Mouse (Mus musculus): Measurements from ENCODE around the gene Gm3250. TPM values are rescaled to one million over a fixed set of nuclear protein-coding genes. Genes with fewer than 3 reads are reported as not detected.
"Not testable (repeated sequence)": the region's sequence is repeated elsewhere in the genome, so short reads cannot be mapped to it uniquely, and the experiment has no call there.

Gene Gm3250
- polyA plus RNA-seq, 2 experiments from 2014 or later = not detected

DNA sequence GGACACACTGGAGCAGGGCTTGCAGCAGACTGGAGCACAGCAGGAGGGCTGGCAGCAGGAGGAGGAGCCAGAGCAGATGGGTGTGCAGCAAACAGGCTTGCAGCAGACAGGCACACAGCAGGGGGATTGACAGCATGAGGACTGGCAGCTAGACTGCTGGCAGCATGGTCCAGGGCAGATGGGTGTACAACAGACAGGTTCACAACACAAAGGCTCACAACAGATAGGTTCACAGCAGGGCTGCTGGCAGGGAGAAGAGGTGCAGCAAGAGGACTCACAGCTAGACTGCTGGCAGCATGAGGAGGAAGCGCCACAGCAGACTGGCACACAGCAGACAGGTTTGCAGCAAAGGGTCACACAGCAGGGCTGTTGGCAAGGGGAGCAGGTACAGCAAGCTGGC is 31.7 kb downstream of the Gm3250 start:
- ATAC-seq = not testable (repeated sequence)

GRCm38 (mm10) chr10:77741924-77742688 is 40.2 kb downstream of the Gm3250 start, which contains the start of gene Gm18596:
Gene Gm18596, minus strand, starts transcription at chr10:77742638.
- ATAC-seq = not testable (repeated sequence)

DNA sequence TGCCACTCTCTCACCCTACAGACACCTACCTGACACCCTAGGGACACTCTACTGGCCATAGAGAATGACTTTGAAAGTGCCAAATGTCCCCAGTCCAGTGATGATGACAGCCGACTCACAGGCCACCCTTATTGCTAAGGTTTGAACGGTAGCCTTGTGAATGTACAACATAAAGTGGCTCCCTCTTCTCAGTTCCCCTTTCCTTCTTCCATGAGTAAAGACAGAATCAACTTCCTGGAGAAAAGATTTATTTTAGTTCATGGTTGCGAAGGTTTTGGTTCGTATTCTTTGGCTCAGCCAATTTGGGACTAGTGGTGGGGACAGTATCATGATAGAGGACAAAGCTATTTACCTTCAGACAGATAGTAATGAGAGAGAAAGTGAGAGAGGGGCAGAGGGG is 43.4 kb downstream of the Gm3250 start:
- no peak for ATAC-seq

GRCm38 (mm10) chr10:77735928-77736327 is 46.4 kb downstream of the Gm3250 start:
- ATAC-seq = no peak

Other genes starting within 250 kb of the Gm3250 start
- 100 to 1,000 TPM; 107 to 179 TPM for gene Pttg1ip, start 200.8 kb downstream of the Gm3250 start, polyA plus RNA-seq (2017; shearing (Covaris generic))
- 100 to 1,000 TPM in 1 of 2 experiments, 10 to 100 TPM in 1; 96.6 to 109 TPM for gene Sumo3, start 176.4 kb downstream of the Gm3250 start, polyA plus RNA-seq (2017; shearing (Covaris generic))
- gene Gm49325, start 176.3 kb downstream of the Gm3250 start, polyA plus RNA-seq (2017; shearing (Covaris generic)) = 1 to 10 TPM in 1 of 2 experiments, not detected in 1; 3.0 TPM
- 10 to 100 TPM; 42.0 to 65.6 TPM for gene Ube2g2, start 160.3 kb downstream of the Gm3250 start, polyA plus RNA-seq (2017; shearing (Covaris generic))
- gene Tspear, start 96.0 kb downstream of the Gm3250 start, polyA plus RNA-seq (2017; shearing (Covaris generic)) = 1 to 10 TPM in 1 of 2 experiments, under 1 TPM in 1; 0.31 to 1.4 TPM
- not detected for gene Gm19402, start 91.8 kb downstream of the Gm3250 start, polyA plus RNA-seq (2017; shearing (Covaris generic))
- gene Gm9508, start 85.3 kb downstream of the Gm3250 start, polyA plus RNA-seq (2017; shearing (Covaris generic)) = not detected
- not detected for gene Gm10272, start 75.9 kb downstream of the Gm3250 start, polyA plus RNA-seq (2017; shearing (Covaris generic))
- gene Gm10024, start 71.1 kb downstream of the Gm3250 start, polyA plus RNA-seq (2017; shearing (Covaris generic)) = not detected
- not detected for gene Gm10142, start 66.7 kb downstream of the Gm3250 start, polyA plus RNA-seq (2017; shearing (Covaris generic))
- gene Krtap12-1, start 61.9 kb downstream of the Gm3250 start, polyA plus RNA-seq (2017; shearing (Covaris generic)) = not detected
- not detected for gene Gm10100, start 56.1 kb downstream of the Gm3250 start, polyA plus RNA-seq (2017; shearing (Covaris generic))
- not detected for gene Gm18596, start 39.9 kb downstream of the Gm3250 start, polyA plus RNA-seq (2017; shearing (Covaris generic))
- gene Gm9736, start 31.2 kb downstream of the Gm3250 start, polyA plus RNA-seq (2017; shearing (Covaris generic)) = not detected
- gene Gm3233, start 22.9 kb downstream of the Gm3250 start, polyA plus RNA-seq (2017; shearing (Covaris generic)) = not detected
- gene Gm3238, start 11.2 kb downstream of the Gm3250 start, polyA plus RNA-seq (2017; shearing (Covaris generic)) = not detected
- not detected for gene Gm7138, start 5.6 kb downstream of the Gm3250 start, polyA plus RNA-seq (2017; shearing (Covaris generic))
- gene Gm7137, start 5.7 kb upstream of the Gm3250 start, polyA plus RNA-seq (2017; shearing (Covaris generic)) = not detected
- not detected for gene Gm9639, start 12.5 kb upstream of the Gm3250 start, polyA plus RNA-seq (2017; shearing (Covaris generic))
- not detected for gene Gm19668, start 16.6 kb upstream of the Gm3250 start, polyA plus RNA-seq (2017; shearing (Covaris generic))
- gene Gm9507, start 29.3 kb upstream of the Gm3250 start, polyA plus RNA-seq (2017; shearing (Covaris generic)) = not detected
- gene Gm2696, start 32.1 kb upstream of the Gm3250 start, polyA plus RNA-seq (2017; shearing (Covaris generic)) = not detected
- not detected for gene Krtap10-4, start 44.6 kb upstream of the Gm3250 start, polyA plus RNA-seq (2017; shearing (Covaris generic))
- not detected for gene Krtap10-10, start 53.4 kb upstream of the Gm3250 start, polyA plus RNA-seq (2017; shearing (Covaris generic))
- not detected for gene Gm36176, start 64.3 kb upstream of the Gm3250 start, polyA plus RNA-seq (2017; shearing (Covaris generic))
- gene Gm10318, start 70.3 kb upstream of the Gm3250 start, polyA plus RNA-seq (2017; shearing (Covaris generic)) = not detected
- not detected for gene Gm3285, start 79.4 kb upstream of the Gm3250 start, polyA plus RNA-seq (2017; shearing (Covaris generic))
- gene Lrrc3, start 120.0 kb upstream of the Gm3250 start, polyA plus RNA-seq (2017; shearing (Covaris generic)) = not detected
- 1 to 10 TPM in 1 of 2 experiments, not detected in 1; 1.2 TPM for gene Trpm2, start 188.0 kb upstream of the Gm3250 start, polyA plus RNA-seq (2017; shearing (Covaris generic))
- 10 to 100 TPM in 1 of 2 experiments, 1 to 10 TPM in 1; 5.4 to 13.8 TPM for gene 1810043G02Rik, start 196.0 kb upstream of the Gm3250 start, polyA plus RNA-seq (2017; shearing (Covaris generic))
- 100 to 1,000 TPM in 1 of 2 experiments, 10 to 100 TPM in 1; 60.6 to 118 TPM for gene Pfkl, start 227.5 kb upstream of the Gm3250 start, polyA plus RNA-seq (2017; shearing (Covaris generic))